Mouse (Mus musculus) G1E (cell line): Measurements from ENCODE around the gene Fbxl8.

Experiments used
- CTCF ChIP-seq: IDR thresholded peaks from 2 replicates; pipeline ENCODE4 v1.5.1; 2012; ENCODE audit warnings: low read depth, low read length, inconsistent platforms, mixed read lengths
- GATA1 ChIP-seq: IDR thresholded peaks from 2 replicates; pipeline ENCODE4 v1.6.1; 2012; ENCODE audit warnings: borderline replicate concordance, low read length, inconsistent platforms, mixed read lengths
- GATA2 ChIP-seq: IDR thresholded peaks from 2 replicates; pipeline ENCODE4 v1.6.1; 2012; ENCODE audit warnings: low read depth, low read length, inconsistent platforms, borderline replicate concordance
- TAL1 ChIP-seq: conservative IDR thresholded peaks from 2 replicates; pipeline ENCODE4 v1.6.1; 2012; ENCODE audit warnings: low read depth, low read length, inconsistent platforms, mixed read lengths

DNA sequence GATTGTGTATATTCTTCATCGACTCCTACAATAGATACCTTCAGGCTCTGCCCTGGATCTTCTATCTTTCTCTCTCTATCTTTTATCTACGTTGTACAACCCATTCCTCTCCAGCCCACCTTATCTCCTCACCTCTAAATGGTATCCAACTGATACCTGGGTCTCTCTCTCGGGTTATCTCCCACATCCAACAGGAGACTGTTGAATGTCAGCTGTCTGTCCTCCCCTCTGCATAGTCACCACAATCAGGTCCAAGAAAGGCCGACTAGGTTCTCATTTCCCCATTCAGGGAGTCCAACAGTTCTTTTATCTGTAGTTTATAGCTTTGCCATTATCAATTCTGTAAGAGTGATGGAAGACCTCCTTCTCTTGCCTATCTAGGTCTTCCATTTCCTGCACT, 17.8 kb downstream of the Fbxl8 start:
- TF ChIP-seq CTCF (no peak), TAL1 (no peak), GATA1 (no peak), GATA2 (no peak)
